Mouse (Mus musculus): ENCODE results near the gene Cacng4.

DNA sequence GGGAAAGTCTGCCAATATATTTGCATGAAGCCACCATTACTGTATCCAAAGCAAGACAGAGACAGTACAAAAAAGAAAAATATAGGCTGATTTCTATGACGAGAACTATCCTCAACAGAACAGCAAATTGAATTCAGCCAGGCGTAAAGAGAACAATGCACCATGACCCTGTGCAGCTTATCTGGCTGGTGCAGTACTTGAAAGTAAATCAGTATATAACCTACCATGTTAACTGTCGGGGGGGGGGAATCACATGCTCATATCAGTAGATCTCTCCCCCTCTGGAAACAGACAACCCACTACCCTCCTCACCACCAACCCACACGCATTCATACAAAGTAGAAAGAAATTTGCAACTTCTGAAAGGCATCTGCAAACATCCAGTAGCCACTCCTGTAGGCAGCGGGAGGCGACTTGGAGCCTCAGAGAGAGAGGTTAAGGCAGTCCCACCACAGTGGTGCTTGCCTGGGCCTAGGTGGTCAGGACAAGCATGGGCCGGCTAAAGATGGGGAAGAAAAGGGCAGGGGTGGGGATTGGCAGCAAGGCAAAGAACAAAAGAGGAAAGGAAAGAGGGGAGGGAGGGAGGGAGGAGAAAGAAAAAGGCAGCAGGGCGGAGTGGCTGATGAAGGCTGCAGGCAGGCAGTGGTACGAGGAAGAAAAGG is 111.5 kb downstream of the Cacng4 start:
- TF ChIP-seq CTCF (IDR thresholded peaks at IDR 0.05; ENCODE audit: extremely low read depth, insufficient read depth, low read length) (no peak), POLR2A (IDR thresholded peaks at IDR 0.05; ENCODE audit: extremely low read depth, insufficient read depth, low read length) (no peak)
